Mouse (Mus musculus) v-Abl transformed pro-B cells (cell line): Measurements from ENCODE around the gene Atf1.

ENCODE experiments used
- in situ Hi-C, 2 experiments: fragments of 400-800 bp; cut with MboI; formaldehyde crosslinking; loops; one replicate each; pipeline ENCODE4 v1.15.1; 2025; ENCODE audit not compliant: unreplicated experiment in 2 of 2

Gene Atf1

DNA sequence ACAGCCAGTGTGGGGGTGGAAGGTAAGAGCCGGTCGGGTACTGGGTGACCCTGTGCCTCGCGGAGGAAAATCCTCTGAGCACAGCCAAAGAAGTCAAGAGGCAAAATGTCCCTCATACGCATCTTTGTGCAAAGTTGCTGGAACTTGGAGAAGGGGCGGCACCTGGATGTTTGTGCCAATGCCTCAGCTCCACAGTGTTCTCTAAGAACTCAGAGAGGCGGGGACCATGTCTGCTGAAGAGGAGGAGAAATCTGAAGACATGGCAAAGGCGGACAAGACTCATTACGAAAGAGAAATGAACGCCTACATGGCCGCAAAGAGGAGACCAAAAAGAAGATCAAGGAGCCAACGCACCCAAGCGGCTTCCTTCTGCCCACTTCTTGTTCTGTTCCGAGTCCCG lies 73.9 kb downstream of the Atf1 start:
- in situ Hi-C loops, result loop anchor here in 1 of 2 experiments (5.0 to 25.0 kb wide), 2 partner anchors 264 to 1389 kb away; partner anchors contain the start of genes Dip2b and Lmbr1l

DNA sequence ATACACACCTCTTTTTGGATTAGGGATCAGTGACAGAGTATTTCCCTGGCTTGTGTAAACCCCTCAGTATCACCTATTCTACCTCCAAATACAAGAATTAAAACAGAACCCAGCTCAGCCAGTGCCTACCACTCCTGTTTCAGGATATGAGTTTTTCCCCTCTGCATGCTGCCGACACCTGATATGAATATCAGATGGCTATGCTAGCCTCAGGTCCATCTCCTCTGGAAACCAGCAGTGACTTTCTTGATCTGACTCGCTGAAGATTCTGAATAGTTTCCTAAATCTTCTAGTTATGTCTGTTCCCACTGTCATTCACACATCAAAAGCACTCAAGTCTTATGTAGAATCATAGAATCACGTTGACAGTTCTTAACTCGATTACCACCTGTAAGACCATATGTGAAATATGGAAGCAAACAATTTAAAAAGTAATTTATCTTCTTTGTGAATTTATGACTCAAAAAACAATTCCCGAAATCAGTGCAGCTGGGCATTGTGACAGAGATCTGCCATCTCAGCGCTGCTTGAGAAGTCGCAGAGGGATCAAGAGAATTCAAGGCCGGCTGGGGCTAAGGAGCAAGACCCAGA lies 75.9 kb downstream of the Atf1 start:
- in situ Hi-C loops, result loop anchor here in 1 of 2 experiments (5.0 to 25.0 kb wide), 2 partner anchors 266 to 1391 kb away; partner anchors contain the start of genes Dip2b and Lmbr1l

DNA sequence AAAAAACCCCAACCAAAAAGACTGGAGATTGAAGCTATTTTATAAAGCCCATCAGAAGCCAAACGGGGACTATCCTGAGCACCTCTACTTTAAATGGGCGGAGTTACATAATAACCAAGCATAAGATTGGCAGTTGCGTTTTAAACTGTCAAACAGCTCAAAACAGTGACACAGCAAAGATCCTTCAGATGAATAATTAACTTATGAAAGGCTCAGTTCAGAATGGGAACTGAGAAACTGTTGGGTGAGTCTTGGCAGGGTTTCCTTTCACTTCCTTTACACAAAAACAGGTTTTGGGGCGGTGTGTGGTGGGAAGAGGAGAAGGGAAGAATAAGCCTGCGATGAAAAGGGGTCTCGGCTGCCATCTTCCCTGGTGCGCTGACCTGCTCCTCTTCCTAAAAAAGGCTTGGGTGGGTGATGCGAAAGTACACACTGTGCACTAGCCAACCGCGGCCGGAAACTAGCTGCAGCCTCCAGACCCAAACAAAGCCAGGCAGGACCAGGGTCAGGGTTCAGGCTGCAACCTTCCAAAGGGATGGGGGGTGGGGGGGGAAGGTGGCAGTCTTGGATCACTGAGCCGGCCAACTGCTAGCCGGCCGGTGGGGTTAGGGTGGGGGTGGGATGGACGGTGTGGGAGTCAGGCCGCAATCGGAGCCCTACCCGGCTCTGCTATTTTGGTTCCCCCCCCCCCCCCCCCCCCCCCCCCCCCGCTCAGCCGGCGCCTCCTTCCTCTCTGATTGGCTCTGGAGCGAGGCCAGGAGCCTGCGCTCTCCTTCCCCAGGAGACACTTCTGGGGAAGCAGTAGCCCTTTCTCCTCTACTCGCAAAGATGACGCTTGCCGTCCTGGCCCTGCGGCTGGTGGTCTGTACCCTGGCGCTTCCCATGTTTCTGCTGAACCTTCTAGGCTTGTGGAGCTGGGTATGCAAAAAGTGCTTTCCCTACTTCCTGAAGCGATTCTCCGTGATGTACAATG lies 76.7 kb downstream of the Atf1 start, which contains the start of gene Mettl7a1:
Mettl7a1 (plus strand) TSS at position 122 of the 973 bp plus-strand sequence.
- in situ Hi-C loops, result loop anchor here in 1 of 2 experiments (5.0 to 25.0 kb wide), 2 partner anchors 267 to 1392 kb away; partner anchors contain the start of genes Dip2b and Lmbr1l

DNA sequence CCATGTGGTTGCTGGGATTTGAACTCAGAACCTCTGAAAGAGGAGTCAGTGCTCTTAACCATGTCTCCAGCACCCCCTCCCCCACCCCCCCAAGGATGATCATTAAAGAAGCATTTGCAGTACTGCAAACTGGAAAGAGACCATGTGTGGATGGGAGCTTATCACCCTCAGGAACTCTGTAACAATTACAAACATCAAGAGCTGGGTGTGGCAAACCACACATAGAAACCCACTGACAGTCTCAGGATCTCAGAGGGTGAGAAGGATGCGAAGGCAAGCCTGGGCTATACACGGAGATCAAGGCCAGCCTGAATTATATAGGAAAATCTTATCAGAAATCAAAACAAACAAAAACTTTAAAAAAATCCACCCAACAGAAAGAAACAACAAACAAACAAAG lies 78.6 kb downstream of the Atf1 start:
- in situ Hi-C loops, result loop anchor here in 1 of 2 experiments (25.0 kb wide), 1 partner anchor 1394 kb away; the partner anchor contains the start of gene Lmbr1l

DNA sequence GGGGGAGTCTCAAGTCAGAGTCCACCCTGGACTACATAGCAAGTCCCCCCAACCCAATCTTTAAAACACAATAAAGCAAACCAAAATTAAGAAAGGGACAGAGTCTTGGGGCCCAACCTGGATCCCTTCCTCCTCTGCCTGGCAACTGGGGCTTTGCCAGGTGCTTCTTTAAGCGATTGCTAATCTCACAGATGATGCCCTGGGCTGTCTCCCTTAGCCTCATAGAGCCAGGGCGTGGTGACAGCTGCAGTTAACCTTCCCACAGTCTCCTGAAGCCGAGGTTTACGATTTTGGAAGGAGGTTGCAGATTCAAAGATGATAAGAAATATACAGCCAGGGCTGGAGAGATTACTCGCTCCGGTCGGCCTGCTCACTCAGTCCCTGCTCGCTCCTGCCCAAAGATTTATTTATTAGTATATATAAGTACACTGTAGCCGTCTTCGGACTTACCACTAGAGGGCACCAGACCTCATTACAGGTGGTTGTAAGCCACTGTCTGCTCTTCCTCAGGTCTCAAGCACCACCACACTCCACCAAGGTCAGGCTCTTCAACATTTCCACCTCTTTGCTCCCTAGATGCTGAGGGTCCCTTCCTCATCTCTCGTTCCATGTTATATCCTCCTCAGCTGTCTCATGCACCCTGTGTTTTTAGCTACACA lies 79.9 kb downstream of the Atf1 start:
- in situ Hi-C loops, result loop anchor here in 1 of 2 experiments (25.0 kb wide), 1 partner anchor 1395 kb away; the partner anchor contains the start of gene Lmbr1l
